Mouse (Mus musculus): ENCODE results near the gene Fcnb.

The Fcnb gene

DNA sequence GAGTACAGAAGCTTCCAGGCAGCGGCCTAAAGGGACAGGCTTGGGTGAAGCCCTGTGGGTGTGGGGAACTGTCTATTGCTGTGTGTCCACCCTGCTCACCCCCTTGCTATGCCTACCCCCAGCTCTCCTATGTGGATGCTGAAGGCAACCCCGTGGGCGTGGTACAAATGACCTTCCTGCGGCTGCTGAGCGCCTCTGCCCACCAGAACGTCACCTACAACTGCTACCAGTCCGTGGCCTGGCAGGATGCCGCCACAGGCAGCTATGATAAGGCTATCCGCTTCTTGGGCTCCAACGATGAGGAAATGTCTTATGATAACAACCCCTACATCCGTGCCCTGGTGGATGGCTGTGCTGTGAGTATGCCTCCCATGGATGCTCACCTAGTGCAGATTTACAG is 52.2 kb downstream of the Fcnb start:
- DNase-seq (ENCODE audit: low spot score in 2 of 2): no peak

GRCm38 (mm10) chr2:28031860-28032259 is 52.8 kb downstream of the Fcnb start:
- DNase-seq (ENCODE audit: low spot score in 2 of 2): no peak

Measured in frontal cortex, postnatal 10 days (tissue).